Mouse (Mus musculus): ENCODE data around the gene Sptbn4. TPM values are rescaled to one million over a fixed set of nuclear protein-coding genes. Genes with fewer than 3 reads are reported as not detected.

The Sptbn4 gene
- polyA plus RNA-seq, 1 experiment from 2014 or later = 0.26 TPM

GRCm38 (mm10) chr7:27342595-27342994 lies 104.9 kb downstream of the Sptbn4 start:
- Histone ChIP-seq H3K9ac (replicated peaks) (no peak overlapping the region), H3K4me1 (replicated peaks) (0 out of 2 replicates have a peak, but pooled peaks cover 4% of the 10 kb centered on the region), H3K36me3 (peaks cover 52% of the 10 kb centered on the region), H3K27me3 (peaks cover 24% of the 10 kb centered on the region), H3K9me3 (no peaks in the 10 kb centered on the region), H3K27ac (no peak overlapping the region), H3K4me3 (replicated peaks) (no peak overlapping the region), H3K4me2 (no peak overlapping the region)
- WGBS = 57% methylated on average over 4 of the region's 4 CpGs
- no peak for ATAC-seq (ENCODE audit: insufficient number of reproducible peaks, insufficient read depth, low FRiP score, low TSS enrichment, low read depth)

GRCm38 (mm10) chr7:27339519-27339918 lies 108.0 kb downstream of the Sptbn4 start:
- Histone ChIP-seq H3K4me1 (replicated peaks) (peaks cover 22% of the 10 kb centered on the region), H3K4me3 (replicated peaks) (no peak overlapping the region), H3K4me2 (no peak overlapping the region), H3K9ac (replicated peaks) (no peak overlapping the region), H3K27me3 (peaks cover 46% of the 10 kb centered on the region), H3K36me3 (peaks cover 28% of the 10 kb centered on the region), H3K9me3 (no peaks in the 10 kb centered on the region), H3K27ac (no peak overlapping the region)
- ATAC-seq (ENCODE audit: insufficient number of reproducible peaks, insufficient read depth, low FRiP score, low TSS enrichment, low read depth) = no peak
- 33% methylated on average over 7 of the region's 7 CpGs for WGBS

GRCm38 (mm10) chr7:27339114-27339513 lies 108.4 kb downstream of the Sptbn4 start:
- Histone ChIP-seq H3K9me3 (no peaks in the 10 kb centered on the region), H3K27ac (no peak overlapping the region), H3K9ac (replicated peaks) (no peak overlapping the region), H3K4me3 (replicated peaks) (no peak overlapping the region), H3K4me2 (no peak overlapping the region), H3K36me3 (peaks cover 24% of the 10 kb centered on the region), H3K4me1 (replicated peaks) (peaks cover 26% of the 10 kb centered on the region), H3K27me3 (peaks cover 51% of the 10 kb centered on the region)
- 74% methylated on average over 4 of the region's 4 CpGs for WGBS
- ATAC-seq (ENCODE audit: insufficient number of reproducible peaks, insufficient read depth, low FRiP score, low TSS enrichment, low read depth) = no peak

GRCm38 (mm10) chr7:27337175-27337853 lies 110.2 kb downstream of the Sptbn4 start, which contains the start of gene Ltbp4:
Ltbp4 (minus strand) TSS chr7:27337692.
- WGBS = under 1% methylated on average over 32 of the region's 36 CpGs
- peaks cover 10% of the 10 kb centered on the region; the same call in 1 of the 2 replicates for H3K36me3 ChIP-seq
- ATAC-seq (ENCODE audit: insufficient number of reproducible peaks, insufficient read depth, low FRiP score, low TSS enrichment, low read depth) = peak; percentile 54
- H3K27ac ChIP-seq = peak within 1 kb of the TSS; percentile 66; the same call in 1 of the 2 replicates
- peaks cover 69% of the 10 kb centered on the region for H3K27me3 ChIP-seq
- H3K4me3 ChIP-seq (replicated peaks) = peak within 1 kb of the TSS; percentile 54
- no peaks in the 10 kb centered on the region for H3K9me3 ChIP-seq
- peak within 1 kb of the TSS; percentile 84 for H3K4me2 ChIP-seq
- peak within 1 kb of the TSS; percentile 64 for H3K9ac ChIP-seq (replicated peaks)
- H3K4me1 ChIP-seq (replicated peaks) = peaks cover 42% of the 10 kb centered on the region

- Histone ChIP-seq H3K4me2 (peak overlapping the region; percentile 84), H3K27ac (peak overlapping the region; percentile 66), H3K9ac (replicated peaks) (peak overlapping the region; percentile 53; the same call in 1 of the 2 replicates), H3K36me3 (peaks cover 1% of the 10 kb centered on the region; the same call in 1 of the 2 replicates), H3K27me3 (peaks cover 80% of the 10 kb centered on the region), H3K9me3 (no peaks in the 10 kb centered on the region), H3K4me1 (replicated peaks) (peaks cover 46% of the 10 kb centered on the region), H3K4me3 (replicated peaks) (peak overlapping the region; percentile 54)
- under 1% methylated on average over 47 of the region's 47 CpGs for WGBS
- peak; percentile 84 for ATAC-seq (ENCODE audit: insufficient number of reproducible peaks, insufficient read depth, low FRiP score, low TSS enrichment, low read depth)
These were observed 111.3 kb downstream of the Sptbn4 start for GRCm38 (mm10) chr7:27335928-27336823.

GRCm38 (mm10) chr7:27335011-27335720 lies 112.3 kb downstream of the Sptbn4 start:
- H3K4me2 ChIP-seq = peak overlapping the region; percentile 93
- no peaks in the 10 kb centered on the region for H3K36me3 ChIP-seq
- 0 out of 2 replicates have a peak overlapping the region, but pooled peaks have one; percentile 37 for H3K9ac ChIP-seq (replicated peaks)
- 0 out of 2 replicates have a peak overlapping the region, but pooled peaks have one; percentile 54 for H3K4me3 ChIP-seq (replicated peaks)
- peaks cover 89% of the 10 kb centered on the region for H3K27me3 ChIP-seq
- WGBS = 56% methylated on average over 15 of the region's 15 CpGs
- ATAC-seq (ENCODE audit: insufficient number of reproducible peaks, insufficient read depth, low FRiP score, low TSS enrichment, low read depth) = no peak
- peaks cover 54% of the 10 kb centered on the region for H3K4me1 ChIP-seq (replicated peaks)
- no peak overlapping the region for H3K27ac ChIP-seq
- H3K9me3 ChIP-seq = no peaks in the 10 kb centered on the region

- H3K4me1 ChIP-seq (replicated peaks) = peaks cover 58% of the 10 kb centered on the region
- no peak overlapping the region for H3K27ac ChIP-seq
- no peaks in the 10 kb centered on the region for H3K36me3 ChIP-seq
- peak overlapping the region; percentile 37; the same call in 1 of the 2 replicates for H3K9ac ChIP-seq (replicated peaks)
- 4% methylated on average over 30 of the region's 32 CpGs for WGBS
- H3K27me3 ChIP-seq = peaks cover 92% of the 10 kb centered on the region
- no peak for ATAC-seq (ENCODE audit: insufficient number of reproducible peaks, insufficient read depth, low FRiP score, low TSS enrichment, low read depth)
- peak overlapping the region; percentile 93 for H3K4me2 ChIP-seq
- no peaks in the 10 kb centered on the region for H3K9me3 ChIP-seq
- H3K4me3 ChIP-seq (replicated peaks) = peak overlapping the region; percentile 50
These were observed 113.0 kb downstream of the Sptbn4 start for GRCm38 (mm10) chr7:27334405-27334911.

GRCm38 (mm10) chr7:27333316-27333941 lies 114.1 kb downstream of the Sptbn4 start:
- Histone ChIP-seq H3K9ac (replicated peaks) (peak overlapping the region; percentile 60), H3K27me3 (peaks cover 92% of the 10 kb centered on the region), H3K9me3 (no peaks in the 10 kb centered on the region), H3K36me3 (no peaks in the 10 kb centered on the region), H3K27ac (no peak overlapping the region), H3K4me1 (replicated peaks) (peaks cover 66% of the 10 kb centered on the region), H3K4me2 (peak overlapping the region; percentile 93), H3K4me3 (replicated peaks) (peak overlapping the region; percentile 50)
- no peak for ATAC-seq (ENCODE audit: insufficient number of reproducible peaks, insufficient read depth, low FRiP score, low TSS enrichment, low read depth)
- 1% methylated on average over 38 of the region's 77 CpGs for WGBS

- Histone ChIP-seq H3K27ac (no peak overlapping the region), H3K4me1 (replicated peaks) (peaks cover 62% of the 10 kb centered on the region), H3K36me3 (no peaks in the 10 kb centered on the region), H3K9me3 (no peaks in the 10 kb centered on the region), H3K9ac (replicated peaks) (peak overlapping the region; percentile 60), H3K27me3 (peaks cover 92% of the 10 kb centered on the region), H3K4me3 (replicated peaks) (peak overlapping the region; percentile 50), H3K4me2 (peak overlapping the region; percentile 93)
- WGBS = 1% methylated on average over 33 of the region's 39 CpGs
- no peak for ATAC-seq (ENCODE audit: insufficient number of reproducible peaks, insufficient read depth, low FRiP score, low TSS enrichment, low read depth)
These were observed 114.9 kb downstream of the Sptbn4 start for GRCm38 (mm10) chr7:27332353-27333199.
